Mouse (Mus musculus): ENCODE results near the gene Atp5e.

- TF ChIP-seq POLR2A (IDR thresholded peaks at IDR 0.05; ENCODE audit: borderline replicate concordance, control insufficient read depth, low read depth, low read length) (no peak), CTCF (IDR thresholded peaks at IDR 0.05; ENCODE audit: control insufficient read depth, insufficient read depth, low read length) (no peak)
Measured at GRCm38 (mm10) chr2:174415001-174415730, 48.7 kb downstream of the Atp5e start.

All from bone marrow, adult 2 months (tissue).